Mouse (Mus musculus): ENCODE results near the gene Gstp2.

- TF ChIP-seq CTCF (IDR thresholded peaks at IDR 0.05; ENCODE audit: low read depth) = no peak
- no peak for TF ChIP-seq EP300 (IDR thresholded peaks at IDR 0.05; ENCODE audit: low read depth)
These were observed 10.9 kb upstream of the Gstp2 start for GRCm38 (mm10) chr19:4056727-4057126.

Data from liver, postnatal 0 days (tissue).